Mouse (Mus musculus): ENCODE measurements around the gene Selenon.
"Not testable (repeated sequence)": the region's sequence is repeated elsewhere in the genome, so short reads cannot be mapped to it uniquely, and the experiment has no call there.

The Selenon gene

DNA sequence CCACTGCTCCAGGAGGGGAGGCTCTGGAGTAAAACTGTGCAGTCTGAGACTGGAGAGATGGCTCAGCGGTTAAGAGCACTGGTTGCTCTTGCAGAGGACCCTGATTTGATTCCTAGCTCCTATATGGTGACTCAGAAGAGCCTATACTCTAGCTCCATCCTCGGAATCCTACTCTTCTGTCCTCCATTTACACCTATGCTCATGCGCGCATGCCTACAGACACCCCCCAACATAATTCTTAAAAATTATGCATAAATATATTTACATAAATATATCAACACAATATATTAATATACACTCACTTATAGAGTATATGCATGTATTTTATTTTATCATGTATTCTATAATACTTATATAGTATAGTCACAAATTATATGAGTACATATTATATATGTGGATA is 41.6 kb downstream of the Selenon start:
- no peak for DNase-seq (ENCODE audit: low read depth, low spot score)

DNA sequence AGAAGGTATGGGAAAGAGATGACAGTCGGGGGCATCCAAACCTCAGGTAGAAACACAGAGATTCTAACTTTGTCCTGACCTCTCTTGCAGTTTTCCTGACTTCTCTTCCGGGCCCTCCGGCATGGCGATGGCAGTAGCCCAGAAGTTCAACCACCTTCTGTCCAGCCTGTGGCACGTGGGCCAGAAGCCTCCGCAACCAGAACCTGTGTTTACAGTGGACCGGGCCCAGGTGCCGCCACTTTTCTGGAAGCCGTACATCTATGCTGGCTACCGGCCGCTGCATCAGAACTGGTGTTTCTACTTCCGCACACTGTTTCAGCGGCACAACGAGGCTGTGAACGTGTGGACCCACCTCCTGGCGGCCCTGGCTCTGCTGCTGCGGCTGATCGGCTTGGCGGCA is 45.3 kb downstream of the Selenon start:
- no peak for DNase-seq (ENCODE audit: low read depth, low spot score)

DNA sequence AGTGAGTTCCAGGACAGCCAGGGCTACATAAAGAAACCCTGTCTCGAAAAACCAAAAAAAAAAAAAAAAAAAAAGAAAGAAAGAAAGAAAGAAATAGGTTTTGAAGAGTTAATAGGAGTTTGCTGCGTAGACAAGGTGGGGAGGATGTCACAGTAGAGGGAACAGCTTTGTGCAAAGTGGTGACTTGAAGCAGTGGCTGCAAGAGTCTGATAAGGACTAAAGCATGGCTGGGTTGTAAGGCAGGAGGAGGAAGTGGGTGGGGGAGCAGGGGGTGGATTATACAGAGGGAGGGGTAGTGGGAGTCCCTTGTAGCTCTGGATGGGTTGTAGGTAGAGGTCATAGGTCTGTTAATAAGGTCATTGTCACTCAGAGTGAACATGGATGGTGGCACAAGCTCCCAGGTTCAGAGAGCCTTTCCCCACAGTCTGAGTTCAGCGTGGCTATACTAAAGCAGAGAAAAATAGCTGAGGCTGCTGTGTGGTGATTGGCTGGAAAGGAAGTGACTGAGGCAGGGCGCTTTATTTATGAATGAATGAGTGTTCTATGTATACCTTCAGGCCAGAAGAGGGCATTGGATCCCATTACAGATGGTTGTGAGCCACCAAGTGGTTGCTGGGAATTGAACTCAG is 45.9 kb downstream of the Selenon start:
- no peak for DNase-seq (ENCODE audit: low read depth, low spot score)

GRCm38 (mm10) chr4:134505303-134505789 is 46.6 kb downstream of the Selenon start:
- DNase-seq (ENCODE audit: low read depth, low spot score) = no peak

DNA sequence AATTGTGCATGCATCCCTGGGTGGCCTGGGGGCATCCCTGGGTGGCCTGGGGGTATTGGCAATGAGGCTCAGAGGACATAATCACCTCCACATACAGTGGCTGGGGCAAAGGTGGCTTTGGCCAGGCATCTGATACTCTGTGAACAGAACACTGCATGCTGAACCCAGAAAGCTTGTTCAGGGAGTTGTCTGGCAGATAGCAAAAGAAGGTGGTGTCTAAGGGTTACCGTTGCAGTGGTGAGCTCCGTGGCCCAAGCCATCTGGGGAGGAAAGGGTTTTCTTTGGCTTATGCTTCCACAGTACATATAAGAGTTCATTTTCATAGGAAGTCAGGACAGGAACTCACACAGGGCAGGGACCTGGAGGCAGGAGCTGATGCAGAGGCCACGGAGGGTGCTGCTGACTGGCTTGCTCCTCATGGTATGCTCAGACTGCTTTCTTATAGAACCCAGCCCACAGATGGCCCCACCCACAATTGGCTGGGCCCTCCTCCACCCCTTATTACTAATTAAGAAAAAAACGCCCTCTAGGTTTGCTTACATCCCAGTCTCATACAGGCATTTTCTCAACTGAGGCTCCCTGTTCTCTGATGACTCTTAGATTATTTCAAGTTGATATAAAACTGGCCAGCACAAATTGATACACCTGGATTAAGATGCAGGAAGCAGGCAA is 48.1 kb downstream of the Selenon start:
- no peak for DNase-seq (ENCODE audit: low read depth, low spot score)

- no peak for DNase-seq (ENCODE audit: low read depth, low spot score)
These were observed 50.9 kb downstream of the Selenon start for GRCm38 (mm10) chr4:134501095-134501494.

- DNase-seq (ENCODE audit: low read depth, low spot score) = not testable (repeated sequence)
These were observed 53.0 kb downstream of the Selenon start for GRCm38 (mm10) chr4:134498983-134499382.

DNA sequence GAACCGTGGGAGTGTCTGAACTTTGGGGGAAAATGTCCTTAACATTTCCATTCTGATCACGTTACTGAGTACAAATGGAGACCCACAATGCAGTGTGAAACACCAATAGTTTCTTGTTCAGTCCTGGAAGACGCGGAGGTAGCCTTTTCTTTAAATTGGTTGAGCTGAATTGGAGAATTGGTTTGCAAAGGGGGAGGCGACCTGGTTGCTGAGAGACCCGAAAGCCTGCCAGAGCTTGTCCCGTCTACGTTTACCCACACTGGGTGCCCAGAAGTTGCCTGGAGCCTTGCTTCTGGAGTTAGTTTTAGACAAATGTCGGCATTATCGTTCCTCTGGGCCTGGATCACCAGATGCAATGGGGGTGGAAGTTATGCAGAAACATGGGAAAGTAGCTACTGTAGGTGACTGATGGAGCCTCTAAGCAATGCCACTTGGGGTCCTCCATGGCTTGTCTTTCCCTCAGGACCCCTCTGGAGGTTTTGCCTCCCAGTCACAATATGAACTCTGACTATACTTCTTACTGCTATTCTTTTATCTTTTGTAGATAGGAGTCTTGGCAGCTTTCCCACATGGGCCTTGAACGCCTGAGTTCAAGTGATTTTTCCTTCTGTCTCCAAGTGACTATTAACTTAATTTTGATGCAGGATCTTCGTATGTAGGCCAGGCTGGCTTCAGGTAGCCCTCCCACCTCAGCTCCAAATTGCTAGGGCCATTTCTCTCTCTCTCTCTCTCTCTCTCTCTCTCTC is 53.8 kb downstream of the Selenon start:
- no peak for DNase-seq (ENCODE audit: low read depth, low spot score)

DNA sequence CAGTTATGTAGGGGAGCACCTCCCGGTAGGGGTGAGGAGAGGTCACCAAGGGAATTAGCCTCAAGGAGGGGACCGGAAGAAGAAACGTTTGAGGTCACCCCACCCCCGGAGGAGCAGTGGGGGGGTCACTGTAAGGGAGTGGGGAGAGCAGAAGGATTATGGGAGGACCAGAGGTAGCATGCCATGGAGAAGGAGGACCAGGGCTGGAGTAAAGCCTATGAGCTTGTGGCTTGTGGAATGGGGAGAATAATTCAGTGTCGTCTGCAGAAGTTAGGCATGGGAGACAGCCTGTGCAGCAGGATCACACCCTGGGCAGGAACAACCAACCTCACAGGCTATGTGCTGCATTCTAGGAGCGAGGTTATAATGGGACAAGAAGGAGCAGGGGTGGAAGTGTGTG is 54.7 kb downstream of the Selenon start:
- DNase-seq (ENCODE audit: low read depth, low spot score) = no peak

GRCm38 (mm10) chr4:134496595-134497210 is 55.3 kb downstream of the Selenon start, which contains the start of gene Paqr7:
TSS of gene Paqr7 (plus strand) at chr4:134496697.
- DNase-seq (ENCODE audit: low read depth, low spot score) = no peak

DNA sequence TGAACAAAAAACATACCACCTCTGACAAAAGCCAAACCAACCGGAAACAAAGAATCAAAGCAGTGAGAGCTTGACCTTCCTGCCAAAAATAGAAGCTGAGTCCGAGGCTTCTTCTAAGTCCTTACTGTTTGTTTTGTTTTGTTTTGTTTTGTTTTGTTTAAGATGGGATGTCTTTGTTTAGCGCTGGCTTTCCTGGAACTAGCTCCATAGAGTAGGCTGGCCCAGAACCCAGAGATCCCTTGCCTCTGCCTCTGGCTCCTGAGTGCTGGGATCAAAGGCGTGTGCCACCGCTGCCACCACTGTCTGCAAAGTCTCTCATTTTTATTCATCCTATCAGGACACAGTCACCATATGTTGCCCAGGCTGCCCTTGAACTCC is 56.4 kb downstream of the Selenon start:
- no peak for DNase-seq (ENCODE audit: low read depth, low spot score)

DNA sequence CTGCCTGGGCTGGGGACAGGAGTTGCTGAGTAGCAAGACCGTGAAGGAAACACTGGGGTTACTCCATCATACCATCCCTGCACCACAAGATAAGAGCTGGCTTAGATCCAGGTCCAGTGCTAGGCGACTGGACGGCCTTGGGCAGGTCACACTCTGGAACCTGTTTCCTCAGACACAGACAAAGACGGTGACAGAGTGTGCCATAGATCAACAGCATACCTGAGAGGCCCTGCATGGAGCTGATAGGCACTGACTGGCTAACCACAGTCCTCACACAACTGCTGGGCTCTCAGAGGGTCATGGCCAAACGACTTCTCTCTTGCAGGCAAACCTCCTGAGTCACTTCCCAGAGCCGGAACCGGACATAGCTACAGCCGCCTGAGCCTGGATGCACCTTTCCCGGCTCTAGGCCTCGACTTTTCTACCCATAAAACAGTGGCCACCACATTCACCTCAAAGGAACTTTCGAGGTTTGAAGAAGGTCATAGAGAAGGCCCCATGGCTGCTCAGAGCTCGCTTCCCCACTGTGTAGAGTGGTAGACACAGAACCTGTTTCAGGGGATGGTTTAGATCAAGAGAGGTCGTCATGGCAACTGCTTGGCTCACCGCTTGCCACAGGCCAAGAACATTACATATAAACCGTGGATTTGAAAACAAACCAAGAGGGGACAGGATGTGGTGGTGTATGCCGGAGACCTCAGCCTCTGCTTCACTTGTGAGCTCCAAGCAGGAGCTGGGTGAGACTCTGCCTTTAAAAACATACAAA is 57.0 kb downstream of the Selenon start:
- no peak for DNase-seq (ENCODE audit: low read depth, low spot score)

DNA sequence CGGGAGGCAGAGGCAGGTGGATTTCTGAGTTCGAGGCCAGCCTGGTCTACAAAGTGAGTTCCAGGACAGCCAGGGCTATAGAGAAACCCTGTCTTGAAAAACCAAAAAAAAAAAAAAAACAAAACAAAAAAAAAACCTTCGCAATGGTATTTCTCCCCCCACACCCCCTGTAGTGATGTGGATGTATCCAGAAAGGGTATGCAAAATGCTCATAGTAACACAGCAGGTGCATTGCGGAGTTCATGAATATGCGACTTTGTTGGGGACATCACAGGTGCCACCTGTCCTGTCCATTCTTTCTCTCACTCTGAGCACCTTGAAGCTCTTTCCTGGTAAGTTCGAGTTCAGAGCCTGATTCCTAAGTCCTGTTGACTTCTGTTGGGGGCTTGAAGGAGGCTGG is 57.8 kb downstream of the Selenon start:
- DNase-seq (ENCODE audit: low read depth, low spot score) = not testable (repeated sequence)

DNA sequence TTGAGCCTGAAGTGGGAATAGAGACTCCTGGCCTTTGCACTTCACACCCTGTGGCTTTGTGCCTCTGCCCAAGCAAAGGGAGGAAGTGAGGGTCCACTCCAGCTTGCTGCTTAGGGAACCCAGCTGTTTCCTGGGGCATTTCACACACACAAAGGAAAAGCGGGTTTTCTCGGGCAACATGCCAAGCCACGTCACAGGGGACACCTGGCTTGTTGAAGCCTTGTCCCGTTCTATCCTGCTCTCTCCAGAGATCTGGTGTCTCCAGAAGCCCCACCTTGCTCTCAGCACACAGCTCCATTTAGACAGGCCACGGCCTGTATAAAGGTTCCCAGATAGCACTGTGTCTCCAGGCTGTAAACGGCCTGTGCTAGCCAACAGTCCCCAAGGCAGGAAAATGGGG is 60.2 kb downstream of the Selenon start:
- no peak for DNase-seq (ENCODE audit: low read depth, low spot score)

GRCm38 (mm10) chr4:134489986-134490665 is 61.8 kb downstream of the Selenon start:
- DNase-seq (ENCODE audit: low read depth, low spot score) = no peak

GRCm38 (mm10) chr4:134488211-134488610 is 63.8 kb downstream of the Selenon start:
- no peak for DNase-seq (ENCODE audit: low read depth, low spot score)
